Mouse (Mus musculus) adrenal gland, postnatal 36 days (tissue): Measurements from ENCODE around the gene Gamt. TPM values are rescaled to one million over a fixed set of nuclear protein-coding genes. Genes with fewer than 3 reads are reported as not detected.

Experiments used
- DNase-seq, 2 experiments: peaks; one replicate each; pipeline ENCODE4 v3.0.0; 2021; ENCODE audit warnings: mixed read lengths in 1 of 2
- total RNA-seq, 2 experiments: library from RNA; stranded (reverse); gene quantifications; 2 replicates each; pipeline ENCODE4 v1.2.3; 2021

Gene Gamt
- total RNA-seq, 2 experiments from 2014 or later = 195 to 311 TPM

GRCm38 (mm10) chr10:80285222-80286070 lies 24.6 kb upstream of the Gamt start:
- DNase-seq = peak; percentile 75 to 79

- DNase-seq = no peak
These were observed 21.9 kb upstream of the Gamt start for GRCm38 (mm10) chr10:80282481-80283441.

- DNase-seq = peak; percentile 53 to 81
These were observed 21.1 kb upstream of the Gamt start for GRCm38 (mm10) chr10:80281921-80282371.

DNA sequence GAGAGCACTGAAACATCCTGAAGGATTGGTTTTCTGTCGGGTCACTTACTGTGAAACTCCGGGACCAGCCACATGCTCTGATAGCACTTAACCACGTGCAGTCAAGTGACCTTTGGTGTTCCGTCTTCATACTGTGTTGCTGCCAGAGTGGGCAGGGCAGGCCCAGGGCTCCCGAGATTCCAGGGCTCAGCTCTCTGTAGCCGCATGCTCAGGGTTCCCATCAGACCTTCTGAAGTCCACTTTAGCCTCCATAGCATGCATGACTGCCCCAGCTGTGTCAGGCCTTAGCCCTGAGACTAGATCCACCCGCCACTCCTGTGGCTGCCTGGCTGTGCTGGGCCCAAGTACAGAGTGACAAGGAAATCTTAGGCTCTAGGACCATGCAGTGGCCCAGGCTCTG lies 20.5 kb upstream of the Gamt start:
- DNase-seq = peak; percentile 70 to 73

GRCm38 (mm10) chr10:80279273-80279672 lies 18.5 kb upstream of the Gamt start:
- no peak for DNase-seq

GRCm38 (mm10) chr10:80278390-80278789 lies 17.6 kb upstream of the Gamt start:
- DNase-seq = no peak

DNA sequence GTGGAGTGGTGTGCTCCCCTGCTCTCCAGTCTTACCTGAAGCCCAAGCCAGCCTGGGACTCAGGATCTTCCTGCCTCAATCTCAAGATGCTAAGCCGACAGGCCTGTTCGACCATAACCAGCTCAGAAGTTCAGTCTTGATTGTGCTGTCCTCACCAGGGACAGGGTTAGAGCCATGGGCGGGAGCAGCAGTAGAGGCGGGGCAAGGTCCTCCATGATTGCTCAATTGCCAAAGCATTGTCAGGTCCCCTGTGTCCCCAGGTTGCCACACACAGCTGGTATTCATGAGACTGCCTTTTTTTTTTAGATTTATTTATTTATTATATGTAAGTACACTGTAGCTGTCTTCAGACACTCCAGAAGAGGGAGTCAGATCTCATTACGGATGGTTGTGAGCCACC lies 15.4 kb upstream of the Gamt start:
- peak in 1 of 2 experiments; percentile 36 for DNase-seq

DNA sequence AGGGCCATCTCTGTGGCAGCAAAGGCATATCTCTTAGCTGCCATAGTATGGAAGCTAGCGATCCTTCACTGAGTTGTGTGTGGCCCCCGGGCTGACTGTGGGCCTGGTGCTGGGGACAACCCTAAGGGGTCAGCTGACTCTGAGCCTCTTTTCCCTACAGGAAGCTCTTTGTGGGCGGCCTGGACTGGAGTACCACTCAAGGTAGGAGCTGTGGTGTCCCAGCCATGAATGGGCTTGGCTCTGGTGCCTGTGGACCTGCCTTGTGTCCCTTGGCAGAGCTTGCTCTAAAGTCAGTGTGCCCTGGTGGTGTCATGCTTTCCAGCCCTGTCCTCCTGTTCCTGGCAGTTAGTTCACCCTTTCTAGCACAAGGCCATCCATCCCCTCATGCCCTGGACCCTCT lies 13.0 kb upstream of the Gamt start:
- no peak for DNase-seq

- no peak for DNase-seq
These were observed 11.2 kb upstream of the Gamt start for GRCm38 (mm10) chr10:80271870-80272585.

GRCm38 (mm10) chr10:80271186-80271843 lies 10.5 kb upstream of the Gamt start:
- no peak for DNase-seq

GRCm38 (mm10) chr10:80270734-80271181 lies 9.9 kb upstream of the Gamt start:
- peak; percentile 75 for DNase-seq

DNA sequence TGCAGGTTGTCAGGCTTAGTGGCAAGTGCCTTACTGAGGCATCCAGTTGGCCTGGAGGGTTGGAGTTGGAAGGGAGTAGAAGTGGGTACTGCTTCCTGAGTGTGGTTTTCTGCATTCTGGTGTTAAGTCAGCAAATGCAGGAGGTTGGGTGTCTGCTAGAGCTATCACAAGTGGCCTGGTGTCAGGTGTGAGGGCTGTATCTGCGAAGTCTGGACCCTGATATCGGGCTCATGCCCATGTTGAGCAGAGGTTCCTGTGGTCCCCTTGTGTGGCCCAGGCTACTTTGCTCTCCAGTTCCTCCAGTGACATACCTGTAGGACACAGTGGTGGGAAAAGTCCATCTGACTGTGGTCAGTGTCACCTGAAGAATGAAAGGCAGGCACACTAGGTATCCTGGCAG lies 9.3 kb upstream of the Gamt start:
- no peak for DNase-seq

DNA sequence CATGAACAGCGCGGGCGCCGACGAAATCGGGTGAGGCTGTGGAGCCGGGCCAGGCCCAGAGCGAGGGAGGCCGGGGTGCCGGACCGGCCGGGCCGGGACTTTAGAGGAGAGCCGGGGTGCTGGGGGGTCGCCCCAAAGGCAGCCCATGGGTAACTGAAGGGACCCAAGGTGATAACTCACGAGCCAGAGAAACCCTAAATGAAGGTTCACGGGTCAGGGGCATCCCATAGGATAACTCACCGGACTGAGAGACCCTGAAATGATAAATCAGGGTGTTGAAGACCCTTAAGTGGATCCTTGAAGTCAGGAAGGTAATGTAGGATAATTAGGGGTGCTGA lies 4.3 kb upstream of the Gamt start:
- no peak for DNase-seq

- peak; percentile 99 to 100 for DNase-seq
These were observed 3.7 kb upstream of the Gamt start for GRCm38 (mm10) chr10:80264341-80265148.

DNA sequence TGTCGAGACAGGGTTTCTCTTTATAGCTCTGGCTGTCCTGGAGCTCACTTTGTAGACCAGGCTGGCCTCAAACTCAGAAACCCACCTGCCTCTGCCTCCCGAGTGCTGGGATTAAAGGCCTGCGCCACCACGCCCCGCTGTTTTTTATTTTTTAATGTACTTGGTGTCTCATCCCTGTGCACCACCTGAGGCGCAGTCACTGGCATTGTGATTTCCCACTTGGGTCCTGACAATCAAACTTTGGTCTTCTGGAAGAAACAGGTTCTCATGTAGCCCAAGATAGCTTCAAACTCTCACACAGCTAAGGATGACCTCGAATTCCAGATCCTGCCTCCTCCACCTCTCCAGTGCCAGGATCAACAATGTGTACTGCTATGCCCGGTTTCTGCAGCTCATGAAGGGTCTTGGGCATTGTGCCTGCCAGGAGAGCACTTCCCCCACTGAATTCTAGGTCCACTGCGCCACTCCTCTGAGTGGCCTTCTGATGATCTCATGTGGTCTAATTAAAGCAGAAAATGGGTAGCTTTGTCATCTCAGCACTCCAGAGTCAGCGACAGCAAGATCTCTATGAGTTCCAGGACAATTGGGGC lies 2.1 kb upstream of the Gamt start:
- DNase-seq = no peak

DNA sequence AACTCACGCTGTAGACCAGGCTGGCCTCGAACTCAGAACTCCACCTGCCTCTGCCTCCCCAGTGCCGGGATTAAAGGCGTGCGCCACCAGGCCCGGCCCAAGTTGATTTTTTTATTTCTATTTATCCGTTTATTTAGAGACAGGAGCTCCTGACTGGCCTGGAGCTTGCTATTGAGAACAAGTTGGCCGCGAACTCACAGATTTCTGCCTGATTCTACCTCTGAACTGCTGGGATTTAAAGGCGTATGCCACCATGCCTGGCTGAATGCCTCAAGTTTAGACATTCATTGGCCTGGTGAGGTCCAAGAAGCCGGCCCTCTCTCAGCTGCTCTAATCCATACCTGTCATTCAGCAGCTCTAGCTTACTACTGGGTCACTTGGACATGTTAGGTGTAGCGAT lies 1.4 kb upstream of the Gamt start:
- DNase-seq = no peak

- peak; percentile 99 to 100 for DNase-seq
These were observed 765 bp upstream of the Gamt start for GRCm38 (mm10) chr10:80261585-80261968.

DNA sequence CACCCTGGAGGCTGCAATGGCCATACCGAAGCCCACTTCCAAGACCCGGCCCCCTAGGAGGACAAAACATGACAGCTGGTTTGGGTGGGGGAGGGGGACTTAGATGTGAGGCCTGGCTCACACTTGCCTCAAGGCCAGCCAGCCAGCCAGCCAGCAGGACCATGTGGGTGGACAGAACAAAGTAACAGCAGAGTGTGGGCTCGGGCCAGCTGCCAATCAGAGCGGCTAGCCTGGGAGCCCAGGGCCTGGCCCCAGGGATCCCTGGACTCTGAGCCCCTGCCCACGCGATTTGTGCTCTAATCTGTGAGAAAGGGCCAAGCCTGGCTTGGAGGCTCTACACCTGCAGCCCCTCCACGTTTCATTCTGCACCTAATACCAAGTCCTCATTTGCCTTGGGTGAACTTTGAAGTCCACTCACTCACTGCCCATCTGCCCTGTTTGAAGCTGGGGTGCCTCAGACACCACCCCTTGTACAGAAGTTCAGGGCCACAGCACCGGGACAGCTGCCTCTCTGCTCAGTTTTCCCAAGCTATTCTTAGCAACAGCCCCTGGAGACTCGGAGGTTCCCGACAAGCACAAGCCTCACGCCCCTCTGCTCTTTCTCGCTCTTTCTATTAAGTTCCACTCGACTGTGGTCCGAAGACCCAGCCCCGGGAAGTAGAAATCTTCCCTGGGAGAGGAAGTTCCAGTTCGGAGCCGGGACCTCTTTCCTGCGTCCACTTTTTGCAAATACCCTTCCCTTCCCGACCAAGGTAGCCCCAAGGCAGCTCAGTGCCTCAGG lies 761 bp downstream of the Gamt start:
- DNase-seq = peak; percentile 90

- DNase-seq = peak; percentile 46
These were observed 1.4 kb downstream of the Gamt start for GRCm38 (mm10) chr10:80259463-80259805.
